Mouse (Mus musculus): ENCODE measurements around the gene Nbas. TPM values are rescaled to one million over a fixed set of nuclear protein-coding genes. Genes with fewer than 3 reads are reported as not detected.

The Nbas gene
- total RNA-seq, 2 experiments from 2014 or later, result 16.0 to 17.7 TPM

DNA sequence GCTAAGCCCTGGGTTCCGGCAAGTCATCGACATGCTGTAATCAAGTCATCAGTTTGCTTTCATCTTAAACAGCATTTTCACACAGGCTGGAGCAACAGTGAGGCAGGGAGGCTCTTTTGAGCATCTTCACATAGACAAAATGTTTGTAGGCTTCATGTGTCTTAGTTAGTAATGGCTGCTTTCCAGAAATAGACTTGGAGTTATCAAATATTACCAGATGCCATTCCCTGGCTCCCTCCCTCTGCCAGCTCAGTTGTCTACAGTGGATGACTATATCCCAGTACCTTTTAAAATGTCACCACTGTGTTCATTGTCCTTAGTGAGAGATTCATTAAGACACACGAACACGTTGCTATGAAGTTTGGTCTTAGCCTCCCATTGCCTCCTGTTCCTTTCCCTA is 270.2 kb downstream of the Nbas start:
- no peak for DNase-seq

- no peak for DNase-seq
Observed at GRCm38 (mm10) chr12:13543806-13544205, 274.9 kb downstream of the Nbas start.

- no peak for DNase-seq
Observed at GRCm38 (mm10) chr12:13563646-13564289, 294.8 kb downstream of the Nbas start.

DNA sequence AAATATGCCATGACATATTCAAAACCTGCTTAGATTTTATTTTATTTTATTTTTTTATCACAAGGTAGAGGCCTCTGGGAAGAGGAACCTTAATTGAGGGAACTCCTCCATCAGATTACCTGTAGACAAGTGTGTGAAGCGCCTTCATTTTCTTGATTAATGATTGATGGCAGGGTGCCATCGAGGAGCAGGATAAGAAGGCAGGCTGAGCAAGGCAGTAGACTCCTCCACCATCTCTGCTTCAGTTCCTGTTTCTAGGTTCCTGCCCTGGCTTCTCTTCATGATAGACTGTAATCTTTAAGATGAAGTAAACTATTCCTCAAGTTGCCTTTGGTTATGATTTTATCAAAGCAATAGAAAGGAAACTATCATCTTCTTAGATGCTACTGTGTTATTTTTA is 295.4 kb downstream of the Nbas start:
- DNase-seq, result no peak

GRCm38 (mm10) chr12:13566421-13566820 is 297.5 kb downstream of the Nbas start:
- no peak for DNase-seq

DNA sequence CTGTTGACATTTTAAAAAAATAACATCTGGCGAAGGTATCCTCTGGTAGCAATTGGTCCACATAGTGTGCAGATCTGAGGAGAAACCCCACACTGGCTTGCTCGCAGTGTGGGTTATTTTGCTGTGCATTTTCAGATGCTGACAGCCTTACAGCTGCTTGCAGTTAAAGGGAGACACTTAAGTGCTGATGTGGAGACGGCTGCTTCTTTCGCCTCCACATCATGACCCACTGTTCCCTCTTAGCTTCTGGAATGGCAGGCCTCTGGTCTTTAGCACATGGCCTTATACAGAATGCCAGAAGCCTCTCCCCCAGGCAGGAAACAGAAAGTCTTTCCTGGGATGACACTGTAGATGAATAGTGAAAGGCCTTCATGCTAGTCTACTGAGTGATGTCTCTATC is 306.2 kb downstream of the Nbas start:
- DNase-seq, result no peak

GRCm38 (mm10) chr12:13575605-13576600 is 307.0 kb downstream of the Nbas start:
- no peak for DNase-seq

DNA sequence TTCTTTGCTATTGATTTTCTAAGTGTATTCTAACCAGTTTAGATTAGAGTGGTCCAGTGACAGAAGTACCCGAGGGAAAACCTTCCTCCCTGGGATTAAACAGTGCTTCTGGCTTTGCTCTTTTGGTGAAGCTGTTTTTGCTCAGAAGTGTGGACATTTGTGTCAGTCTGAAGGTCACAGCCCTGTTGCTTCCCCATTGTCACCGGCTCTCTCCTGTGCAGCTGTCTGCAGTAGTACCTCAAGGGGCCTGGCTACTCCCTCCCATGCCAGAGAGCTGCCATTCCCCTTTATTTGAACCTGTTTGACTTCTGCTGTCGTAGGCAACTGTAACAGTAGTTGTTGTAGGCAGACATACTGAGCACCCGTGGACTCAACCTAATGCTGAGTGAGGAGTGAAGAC is 307.8 kb downstream of the Nbas start:
- DNase-seq, result no peak

- no peak for DNase-seq
Observed at GRCm38 (mm10) chr12:13580796-13581195, 311.9 kb downstream of the Nbas start.

DNA sequence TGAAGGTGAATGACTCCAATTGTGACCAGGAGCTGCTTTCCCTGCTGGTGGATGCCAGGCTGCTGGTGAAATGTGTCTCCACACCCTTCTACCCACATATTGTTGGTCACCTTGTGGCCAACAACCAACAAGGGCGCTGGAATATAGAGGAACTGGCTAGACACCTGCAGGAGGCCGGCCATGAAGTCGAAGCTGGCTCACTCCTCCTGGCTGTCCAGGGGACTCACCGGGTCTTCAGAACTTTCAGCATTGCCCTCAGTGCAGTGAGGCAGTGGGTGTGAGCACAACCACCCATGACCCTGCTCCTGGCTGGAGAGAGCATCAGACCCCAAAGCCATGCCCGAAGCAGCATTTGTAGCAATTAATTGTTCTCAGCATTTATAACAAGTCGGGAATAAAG is 314.5 kb downstream of the Nbas start:
- DNase-seq, result no peak

DNA sequence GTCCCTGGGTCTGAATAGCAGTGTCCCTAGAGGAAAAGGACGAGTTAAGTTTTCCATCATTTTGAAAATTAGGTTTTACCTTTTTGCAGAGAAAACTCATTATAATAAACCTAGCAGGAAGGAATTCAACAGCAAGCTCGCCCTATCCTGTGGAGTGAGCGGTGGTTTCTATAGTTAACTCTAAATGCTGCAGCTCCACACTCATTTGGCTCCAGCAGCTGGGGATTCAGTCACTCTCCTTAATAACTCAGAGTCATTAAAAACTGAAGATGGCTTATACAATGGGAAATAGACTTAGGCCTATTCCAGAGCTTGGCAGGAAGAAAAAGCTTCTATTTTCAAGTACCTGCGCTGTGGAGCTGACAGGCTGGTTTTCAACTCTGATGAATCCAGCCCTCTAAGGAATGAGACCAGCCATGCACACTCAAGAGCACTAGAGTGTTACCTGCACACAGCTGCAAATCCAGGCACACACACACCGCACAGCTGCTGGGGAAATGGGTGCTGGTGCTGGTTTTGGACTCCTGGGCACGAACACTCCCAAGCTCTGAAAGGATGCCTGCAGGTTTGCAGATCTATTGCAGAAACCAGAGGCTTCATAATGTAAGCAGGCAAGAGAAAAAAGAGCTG is 316.7 kb downstream of the Nbas start:
- no peak for DNase-seq

DNA sequence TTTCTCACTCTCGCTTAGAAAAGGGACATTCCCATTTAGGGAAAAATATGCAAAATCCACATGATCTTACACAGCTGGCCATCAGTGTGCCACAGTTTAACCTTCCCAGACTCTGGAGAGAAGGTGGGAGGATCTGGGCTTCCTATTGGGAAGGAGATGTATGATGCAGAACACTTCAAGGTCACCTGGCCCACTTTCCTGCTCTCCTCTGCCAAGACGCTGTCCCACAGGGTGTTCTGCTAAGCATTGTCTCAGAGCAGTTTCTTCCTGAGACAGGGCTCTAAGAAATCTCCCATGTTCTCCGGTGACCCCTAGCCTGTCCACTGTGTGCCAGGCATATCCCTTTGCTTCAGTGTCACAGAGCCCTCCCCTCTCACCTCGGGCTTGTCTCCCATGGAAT is 318.7 kb downstream of the Nbas start:
- no peak for DNase-seq

GRCm38 (mm10) chr12:13589021-13589420 is 320.1 kb downstream of the Nbas start:
- DNase-seq, result no peak

GRCm38 (mm10) chr12:13594746-13595469 is 326.0 kb downstream of the Nbas start:
- no peak for DNase-seq

DNA sequence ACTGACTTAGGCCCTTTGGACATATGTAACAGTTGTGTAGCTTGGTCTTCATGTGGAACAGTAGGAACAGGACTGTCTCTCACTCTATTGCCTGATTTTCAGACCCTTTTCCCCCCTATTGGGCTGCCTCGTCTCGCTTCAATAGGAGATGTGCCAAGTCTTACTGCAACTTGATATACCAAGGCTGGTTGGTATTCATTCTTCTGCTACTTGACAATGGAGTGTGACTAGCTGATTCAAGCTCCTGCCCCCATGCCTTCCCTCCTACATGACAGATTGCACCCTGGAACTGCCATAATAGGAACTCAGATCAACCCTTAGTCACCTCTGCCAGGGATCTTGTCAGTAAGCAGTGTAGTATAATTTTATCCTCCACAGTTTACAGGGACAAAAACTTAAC is 328.1 kb downstream of the Nbas start:
- DNase-seq, result no peak

DNA sequence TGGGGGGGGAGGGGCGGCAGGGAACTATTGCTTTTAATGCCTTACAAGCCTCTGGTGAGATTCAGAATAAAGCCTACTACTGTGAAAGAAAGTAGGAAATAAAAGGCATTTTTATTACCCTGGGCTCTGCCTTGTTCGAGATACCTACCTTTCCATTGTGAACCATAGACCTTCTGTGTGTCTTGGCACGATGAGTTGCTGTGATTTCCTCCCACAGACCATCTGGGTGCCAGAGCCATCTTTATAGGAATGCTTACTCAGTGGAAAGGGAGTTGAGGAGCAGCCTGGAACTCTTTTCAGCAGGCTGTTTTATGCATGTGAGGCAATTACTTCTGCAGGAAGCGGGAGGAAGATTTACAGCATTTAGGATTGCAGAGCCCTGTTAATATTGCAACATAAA is 329.6 kb downstream of the Nbas start:
- DNase-seq, result no peak

- no peak for DNase-seq
Observed at GRCm38 (mm10) chr12:13602414-13602813, 333.5 kb downstream of the Nbas start.

GRCm38 (mm10) chr12:13607021-13607420 is 338.1 kb downstream of the Nbas start:
- DNase-seq, result no peak

DNA sequence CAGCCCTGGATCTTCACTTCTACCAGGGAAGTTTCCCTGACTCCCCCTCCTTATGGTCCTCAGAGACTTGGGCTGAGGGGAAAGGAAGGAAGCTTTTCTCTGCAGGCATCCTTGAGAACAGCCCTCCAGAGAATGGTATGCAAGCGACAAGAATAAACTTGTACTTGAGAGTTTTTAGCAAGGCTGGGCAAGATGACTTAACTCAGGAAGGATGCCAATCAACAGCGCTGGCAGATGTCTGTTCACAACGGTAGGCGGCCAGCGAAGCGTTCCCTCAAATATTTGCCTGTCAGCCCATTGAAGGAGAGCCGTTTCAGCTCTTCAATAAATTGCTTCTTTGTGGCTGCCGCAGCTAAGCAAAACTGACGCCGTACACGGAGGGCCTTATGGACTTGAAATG is 340.1 kb downstream of the Nbas start:
- no peak for DNase-seq

DNA sequence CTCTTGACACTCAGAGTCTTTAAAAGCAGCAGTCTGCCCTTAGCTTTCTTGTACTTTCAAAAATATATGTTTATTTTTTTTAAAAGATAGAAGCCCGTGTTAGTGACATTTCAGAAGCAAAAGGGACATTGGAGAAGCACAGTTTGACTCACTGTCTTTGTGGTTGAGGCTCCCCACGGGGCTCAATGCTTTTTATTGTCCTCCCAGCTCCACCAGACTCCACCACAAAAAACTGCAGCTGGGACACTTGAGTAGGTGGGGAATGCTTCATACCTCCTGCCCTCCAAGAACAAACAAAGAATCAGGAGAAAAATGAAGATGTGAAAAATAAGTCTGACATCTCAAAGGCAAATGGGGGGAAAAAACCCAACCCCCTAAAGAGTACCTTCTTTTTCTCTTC is 344.1 kb downstream of the Nbas start:
- no peak for DNase-seq

DNA sequence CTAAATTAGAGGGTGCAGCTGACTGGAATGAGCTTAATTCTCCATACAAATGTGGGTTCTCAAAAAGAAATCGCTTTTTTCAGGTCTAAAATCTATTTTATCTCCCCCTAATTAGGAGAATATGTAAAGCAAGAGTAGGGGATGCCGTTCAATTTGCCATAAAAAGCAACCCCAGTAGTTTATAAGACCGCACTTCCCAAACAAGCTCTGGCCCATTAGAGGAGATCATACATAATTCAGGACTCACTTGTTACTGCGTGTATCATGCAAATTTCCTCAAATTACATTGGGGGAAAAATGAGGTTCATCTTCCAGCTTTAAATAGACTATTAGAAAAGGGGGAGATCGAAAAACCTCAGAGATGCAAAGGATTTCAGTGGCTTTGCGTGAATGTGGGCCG is 346.7 kb downstream of the Nbas start:
- DNase-seq, result no peak

DNA sequence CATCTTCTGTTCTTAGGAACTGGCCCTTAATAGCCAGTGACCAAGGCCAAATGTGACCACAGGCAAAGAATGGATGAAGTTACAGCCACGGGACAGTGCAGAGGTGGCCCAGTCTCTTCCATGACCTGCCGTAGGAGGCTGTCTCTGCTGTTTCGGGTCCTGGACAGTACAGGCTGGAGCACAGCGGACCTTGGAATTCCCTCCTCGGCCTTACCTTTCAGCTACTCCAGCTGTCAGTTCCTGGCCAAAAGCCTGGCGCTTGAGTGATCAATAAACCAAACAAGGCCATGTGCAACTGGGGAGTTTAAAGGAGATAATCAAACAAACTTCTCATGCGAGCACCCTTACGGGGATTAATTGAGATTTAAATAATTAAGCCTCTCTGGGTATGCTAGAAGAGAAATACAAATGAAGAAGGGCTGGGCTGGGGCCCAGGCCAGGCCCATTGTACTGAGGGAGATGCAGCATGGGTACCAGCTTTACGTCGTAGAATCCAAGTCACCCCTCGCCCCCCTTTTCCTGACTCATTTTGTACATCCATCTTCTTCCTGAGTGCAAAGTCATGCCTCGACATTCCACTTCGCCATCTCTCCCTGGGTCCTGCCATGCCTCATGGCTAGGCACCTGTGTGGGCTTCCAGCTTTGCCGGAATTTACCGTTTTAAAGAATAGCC is 353.4 kb downstream of the Nbas start:
- DNase-seq, result no peak
